Mouse (Mus musculus): ENCODE results near the gene Larp1. TPM values are rescaled to one million over a fixed set of nuclear protein-coding genes. Genes with fewer than 3 reads are reported as not detected.

The Larp1 gene
- total and polyA plus RNA-seq, 3 experiments = 73.9 to 2,325 (median 201) TPM

DNA sequence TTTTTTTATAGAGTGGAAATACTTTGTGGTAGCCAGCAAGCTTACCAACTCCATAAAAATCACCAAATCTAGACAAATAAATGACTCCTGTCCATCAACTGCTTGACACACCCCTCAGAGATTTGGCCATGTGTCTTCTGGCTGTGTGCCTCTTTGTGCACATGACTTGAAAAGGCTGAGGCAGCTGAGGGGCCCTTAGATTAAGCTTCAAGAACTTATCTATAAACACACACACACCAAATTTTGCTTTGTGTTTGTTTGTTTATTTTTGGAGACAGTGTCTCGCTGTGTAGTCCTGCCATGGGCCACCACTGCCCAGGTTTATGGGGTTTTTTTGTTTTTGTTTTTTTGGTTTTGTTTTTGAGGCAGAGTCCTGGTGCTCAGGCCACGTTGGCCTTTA is 48.9 kb upstream of the Larp1 start (continued):
- TF ChIP-seq E2F4 (IDR thresholded peaks at IDR 0.05; ENCODE audit: borderline replicate concordance, low read depth, low read length) (no peak), NRF1 (IDR thresholded peaks at IDR 0.05; ENCODE audit: insufficient read depth, low read depth, low read length, poor library complexity, severe bottlenecking) (no peak), NELFE (IDR thresholded peaks at IDR 0.05; ENCODE audit: low read depth, low read length) (no peak), GATA1 (IDR thresholded peaks at IDR 0.05; ENCODE audit: low read depth, low read length) (peak; percentile 27; the same call in 1 of the 2 replicates), CHD1 (IDR thresholded peaks at IDR 0.05; ENCODE audit: low read depth, low read length) (no peak), MAFK (IDR thresholded peaks at IDR 0.05; ENCODE audit: borderline replicate concordance, low read depth, low read length) (no peak), USF2 (IDR thresholded peaks at IDR 0.05; ENCODE audit: borderline replicate concordance in 1 of 2, insufficient read depth in 1 of 2, low read depth in 1 of 2, low read length in 2 of 2) (0 out of 4 replicates have a peak, but pooled peaks of 1 of the 2 experiments have one; percentile 22), MYC (IDR thresholded peaks at IDR 0.05; ENCODE audit: low read depth, low read length) (0 out of 2 replicates have a peak, but pooled peaks have one; percentile 24), SMC3 (IDR thresholded peaks at IDR 0.05; ENCODE audit: low read depth, low read length) (no peak)

GRCm38 (mm10) chr11:57962382-57963285 is 46.2 kb upstream of the Larp1 start:
- H3K27ac ChIP-seq (ENCODE audit: control insufficient read depth, low read depth, low read length) = peak overlapping the region; percentile 52
- H3K36me3 ChIP-seq (ENCODE audit: control insufficient read depth in 1 of 2, insufficient read depth in 2 of 2, low read length in 2 of 2) = peaks cover 0 to 8% of the 10 kb centered on the region in 2 experiments; a peak in 2 of 4 replicates
- H3K9ac ChIP-seq (ENCODE audit: control insufficient read depth, low read depth, low read length, poor library complexity, severe bottlenecking) = peak overlapping the region; percentile 77
- H3K27me3 ChIP-seq (ENCODE audit: control insufficient read depth in 1 of 2, insufficient read depth in 2 of 2, low read length in 2 of 2) = peaks cover 0 to 1% of the 10 kb centered on the region in 2 experiments; a peak in 1 of 4 replicates
- H3K79me2 ChIP-seq (ENCODE audit: control insufficient read depth, insufficient read depth, low read length, poor library complexity) = no peaks in the 10 kb centered on the region; the same call in 1 of the 2 replicates
- peaks cover 5 to 20% of the 10 kb centered on the region in 2 experiments; a peak in 3 of 4 replicates for H3K4me1 ChIP-seq (ENCODE audit: control insufficient read depth in 1 of 2, insufficient read depth in 2 of 2, low read length in 2 of 2)
- peak overlapping the region; percentile 78 to 94 for H3K4me3 ChIP-seq (ENCODE audit: control insufficient read depth in 1 of 2, insufficient read depth in 1 of 2, low read depth in 2 of 2, low read length in 2 of 2)
- no peaks in the 10 kb centered on the region for H3K9me3 ChIP-seq (replicated peaks; ENCODE audit: insufficient read depth, low read length)
- DNase-seq (ENCODE audit: low read depth, low spot score) = peak; percentile 90
- TF ChIP-seq POLR2AphosphoS5 (IDR thresholded peaks at IDR 0.05; ENCODE audit: borderline replicate concordance, low read depth, low read length) (no peak), NRF1 (IDR thresholded peaks at IDR 0.05; ENCODE audit: insufficient read depth, low read depth, low read length, poor library complexity, severe bottlenecking) (peak; percentile 22; the same call in 1 of the 2 replicates), ZC3H11A (IDR thresholded peaks at IDR 0.05; ENCODE audit: low read depth, low read length) (no peak), E2F4 (IDR thresholded peaks at IDR 0.05; ENCODE audit: borderline replicate concordance, low read depth, low read length) (peak; percentile 79; the same call in 1 of the 2 replicates), CHD1 (IDR thresholded peaks at IDR 0.05; ENCODE audit: low read depth, low read length) (no peak), MYB (IDR thresholded peaks at IDR 0.05; ENCODE audit: low read depth, low read length) (no peak), SIN3A (IDR thresholded peaks at IDR 0.05; ENCODE audit: low read length) (0 out of 2 replicates have a peak, but pooled peaks have one; percentile 40), USF2 (IDR thresholded peaks at IDR 0.05; ENCODE audit: borderline replicate concordance in 1 of 2, insufficient read depth in 1 of 2, low read depth in 1 of 2, low read length in 2 of 2) (no peak), SMC3 (IDR thresholded peaks at IDR 0.05; ENCODE audit: low read depth, low read length) (no peak), JUND (IDR thresholded peaks at IDR 0.05; ENCODE audit: low read depth, low read length) (no peak; the same call in 1 of the 2 replicates), ZNF384 (IDR thresholded peaks at IDR 0.05; ENCODE audit: low read depth, low read length) (no peak), MEF2A (IDR thresholded peaks at IDR 0.05; ENCODE audit: extremely low read depth, insufficient replicate concordance, low read depth, low read length, poor library complexity, severe bottlenecking) (no peak), MXI1 (IDR thresholded peaks at IDR 0.05; ENCODE audit: low read depth, low read length) (peak; percentile 54), POLR2A (IDR thresholded peaks at IDR 0.05; ENCODE audit: control insufficient read depth in 1 of 2, insufficient read depth in 1 of 2, low read depth in 1 of 2, low read length in 2 of 2, poor library complexity in 1 of 2) (peak; percentile 26 to 70; a peak in 2 of 4 replicates), GABPA (IDR thresholded peaks at IDR 0.05; ENCODE audit: low read depth, low read length) (no peak), ZMIZ1 (IDR thresholded peaks at IDR 0.05; ENCODE audit: low read depth, low read length) (no peak), RAD21 (IDR thresholded peaks at IDR 0.05; ENCODE audit: low read depth, low read length) (no peak), RCOR1 (IDR thresholded peaks at IDR 0.05; ENCODE audit: low read depth, low read length) (no peak), CTCF (IDR thresholded peaks at IDR 0.05 in 2 of 3, conservative IDR thresholded peaks at IDR 0.05 in 1 of 3; ENCODE audit: control insufficient read depth in 1 of 3, insufficient read depth in 1 of 3, low read depth in 2 of 3, low read length in 3 of 3, poor library complexity in 1 of 3, severe bottlenecking in 1 of 3) (no peak), MAZ (IDR thresholded peaks at IDR 0.05; ENCODE audit: low read depth, low read length) (no peak), ELF1 (IDR thresholded peaks at IDR 0.05; ENCODE audit: low read depth, low read length) (0 out of 2 replicates have a peak, but pooled peaks have one; percentile 19), KAT2A (conservative IDR thresholded peaks at IDR 0.05; ENCODE audit: low read depth, low read length) (no peak), TBP (IDR thresholded peaks at IDR 0.05; ENCODE audit: low read depth, low read length) (peak; percentile 88), TCF12 (IDR thresholded peaks at IDR 0.05; ENCODE audit: low read depth, low read length) (0 out of 2 replicates have a peak, but pooled peaks have one; percentile 10), ZKSCAN1 (IDR thresholded peaks at IDR 0.05; ENCODE audit: low read depth, low read length) (no peak), USF1 (IDR thresholded peaks at IDR 0.05; ENCODE audit: low read depth, low read length) (no peak), CHD2 (IDR thresholded peaks at IDR 0.05; ENCODE audit: low read length) (no peak)
